Mouse (Mus musculus) layer of hippocampus, adult 9-11 months (tissue): ENCODE data around the gene Palld.

Experiments
- DNase-seq: peaks from one replicate; pipeline ENCODE4 v3.0.0; 2022

The Palld gene

DNA sequence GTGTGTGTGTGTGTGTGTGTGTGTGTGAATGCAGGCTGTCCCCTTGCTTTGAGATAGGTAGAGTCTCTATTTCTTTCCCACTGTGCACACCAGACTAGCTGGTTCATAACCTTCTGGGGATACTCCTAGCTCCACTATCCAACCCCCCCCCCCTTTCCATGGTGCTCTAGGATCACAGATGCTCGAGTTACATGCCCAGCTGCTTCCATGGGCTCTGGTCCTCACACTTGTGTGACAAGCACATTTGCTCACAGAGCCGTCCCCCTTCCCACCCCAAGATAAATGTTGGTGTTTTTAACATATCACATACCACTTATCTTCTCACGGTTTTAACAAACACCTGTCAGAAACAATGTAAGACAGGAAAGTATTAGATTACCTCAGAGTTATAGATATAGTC lies 131.2 kb downstream of the Palld start:
- DNase-seq, result no peak

- DNase-seq, result no peak
Observed at GRCm38 (mm10) chr8:61769340-61769879, 133.1 kb downstream of the Palld start.

DNA sequence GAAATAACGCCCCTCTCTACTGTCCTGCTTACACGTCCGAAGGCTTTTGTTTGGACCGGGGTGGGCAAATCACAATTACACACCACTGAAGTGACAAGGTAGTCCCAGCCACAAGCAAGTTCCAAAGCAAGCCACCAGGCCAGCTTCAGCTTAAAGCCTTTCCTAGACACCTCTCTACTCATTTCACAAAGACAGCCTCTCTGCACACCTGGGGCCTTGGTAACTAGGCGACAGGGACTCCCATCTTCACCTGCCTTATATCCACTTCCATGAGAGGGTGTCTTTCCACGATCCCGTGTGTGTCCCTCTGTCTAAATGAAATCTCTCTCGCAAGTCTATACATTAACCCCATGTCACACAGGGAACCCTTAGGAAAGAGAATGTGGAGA lies 142.3 kb downstream of the Palld start:
- no peak for DNase-seq

DNA sequence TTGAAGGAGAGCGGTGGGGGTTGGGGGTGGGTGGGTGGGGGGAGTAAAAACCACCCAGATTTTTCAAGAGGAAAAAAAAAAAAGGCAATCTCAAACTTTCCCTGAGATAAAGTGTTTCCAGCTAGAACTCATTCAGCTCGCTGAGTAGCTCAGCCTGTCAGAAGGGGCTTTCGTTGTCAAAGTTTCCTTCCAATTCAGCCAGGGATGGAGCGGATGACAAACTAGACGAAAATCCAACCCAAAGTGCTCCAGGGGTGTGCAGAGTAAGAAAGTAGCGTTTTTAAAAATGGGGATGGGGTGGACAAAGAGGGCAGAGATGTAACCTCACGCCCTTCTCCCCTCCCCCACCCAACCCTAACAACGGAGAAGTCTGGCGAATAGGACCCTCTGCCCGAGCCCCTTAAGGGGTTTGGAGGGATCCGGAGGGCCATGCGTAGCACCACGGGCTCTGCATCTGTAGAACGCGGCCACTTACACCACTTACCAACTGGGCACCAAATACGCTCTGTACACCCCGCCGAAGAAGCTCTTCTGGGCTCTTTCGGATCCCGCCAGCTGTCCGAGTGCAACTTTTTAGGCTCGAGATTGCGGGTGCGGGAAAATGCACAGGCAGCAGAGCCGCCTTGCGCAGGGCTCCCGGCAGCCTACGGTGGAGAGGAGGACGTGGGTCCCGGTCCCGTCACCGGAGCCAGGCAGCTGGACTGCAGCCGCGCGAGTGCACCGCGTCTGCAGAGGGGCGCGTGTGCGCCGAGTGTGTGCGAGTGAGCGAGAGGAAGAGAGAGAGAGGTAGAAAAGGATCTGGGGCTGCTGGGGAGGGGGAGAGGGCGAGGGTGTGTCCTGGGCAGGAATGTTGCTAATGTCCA lies 142.9 kb downstream of the Palld start:
- DNase-seq, result no peak

GRCm38 (mm10) chr8:61758686-61759326 lies 143.7 kb downstream of the Palld start:
- DNase-seq, result no peak

DNA sequence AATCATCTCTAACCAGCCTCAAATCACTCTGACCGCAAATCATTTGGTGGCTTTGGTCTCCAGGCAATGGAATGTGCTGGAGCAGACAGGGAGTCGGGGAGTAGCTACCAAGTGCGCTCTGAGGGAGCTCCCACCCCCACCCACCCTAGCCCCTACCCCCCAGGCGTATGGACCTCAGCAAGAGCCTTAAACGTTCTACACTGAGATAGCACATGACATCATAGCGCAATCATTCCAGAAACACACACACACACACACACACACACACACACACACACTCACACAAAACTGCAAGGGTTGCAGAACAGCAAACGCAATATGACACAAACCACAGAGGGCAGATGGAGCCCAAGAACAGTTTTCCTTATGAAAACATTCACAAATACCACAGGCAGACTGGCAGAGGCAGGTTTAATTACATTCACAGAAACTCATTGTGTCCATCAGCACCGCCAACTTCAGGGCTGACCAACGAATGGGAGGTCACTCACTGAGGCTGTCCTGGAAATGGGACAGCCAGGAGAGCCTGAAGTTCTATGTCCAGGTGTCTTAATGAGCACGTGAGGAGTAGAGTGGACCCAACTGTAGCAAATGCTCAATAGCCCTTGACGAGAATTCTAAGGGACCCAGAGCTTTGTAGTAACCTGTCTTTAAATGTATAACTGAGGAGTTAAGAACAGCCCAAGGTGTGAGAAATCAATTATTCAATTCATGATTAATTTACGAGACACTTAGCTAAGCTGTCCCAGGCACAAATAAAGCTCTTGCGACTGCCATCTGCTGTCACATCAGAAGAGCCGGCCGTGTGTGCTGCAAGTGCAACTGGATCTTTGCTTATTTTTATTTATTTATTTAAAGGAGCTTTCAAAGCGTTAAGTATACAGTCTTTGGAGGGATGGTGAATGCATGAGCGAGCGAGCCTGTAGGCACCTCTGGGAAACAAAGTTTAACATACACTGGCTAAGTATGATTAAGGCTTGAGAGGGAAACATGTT lies 145.2 kb downstream of the Palld start:
- DNase-seq, result no peak

- DNase-seq, result no peak
Observed at GRCm38 (mm10) chr8:61755186-61755585, 147.3 kb downstream of the Palld start.

GRCm38 (mm10) chr8:61747070-61747469 lies 155.4 kb downstream of the Palld start:
- no peak for DNase-seq

- DNase-seq, result no peak
Observed at GRCm38 (mm10) chr8:61745181-61745980, 157.1 kb downstream of the Palld start.

GRCm38 (mm10) chr8:61743764-61744562 lies 158.5 kb downstream of the Palld start:
- DNase-seq, result no peak

DNA sequence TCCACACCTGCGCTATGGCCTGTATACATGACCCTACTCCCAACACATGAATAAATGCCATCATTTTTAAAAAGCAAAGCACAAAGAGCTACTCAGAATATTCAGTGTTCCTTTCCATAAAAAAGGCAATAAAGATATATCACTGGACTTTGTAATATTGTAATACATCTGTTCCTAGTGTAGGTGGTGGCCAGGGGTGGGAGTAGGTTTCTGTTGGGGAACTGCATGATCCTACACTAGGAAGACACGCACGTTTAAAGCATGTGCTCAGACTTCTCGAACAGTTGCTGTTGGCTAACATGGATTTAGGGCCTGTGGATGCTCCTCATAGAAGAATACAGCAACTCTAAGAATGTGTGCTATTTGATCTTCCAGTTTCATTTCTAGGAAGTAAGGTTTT lies 165.0 kb downstream of the Palld start:
- no peak for DNase-seq

DNA sequence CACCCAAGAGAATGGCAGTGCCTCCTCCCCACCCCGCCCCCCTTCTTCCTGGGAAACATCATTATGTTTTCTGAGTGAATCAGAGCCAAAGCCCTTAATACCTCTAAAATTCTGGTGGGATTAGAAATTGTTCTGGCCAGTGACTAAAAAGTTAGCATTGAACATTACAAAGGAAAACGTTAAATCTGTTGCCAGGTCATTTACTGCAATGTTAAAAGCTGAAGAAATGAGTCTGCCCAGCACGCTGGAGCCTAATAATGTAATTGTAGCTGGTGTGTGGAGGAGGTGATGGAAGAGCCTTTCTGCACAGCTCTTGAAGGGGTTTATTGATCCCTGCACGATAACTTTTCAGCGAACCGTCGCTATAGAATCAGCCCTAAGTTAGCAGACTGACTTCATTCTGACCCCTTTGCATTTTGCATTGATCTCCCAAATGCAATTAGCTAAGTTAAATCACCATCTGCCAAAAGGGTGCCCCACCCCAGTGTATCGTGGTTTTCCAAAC lies 165.7 kb downstream of the Palld start:
- no peak for DNase-seq

DNA sequence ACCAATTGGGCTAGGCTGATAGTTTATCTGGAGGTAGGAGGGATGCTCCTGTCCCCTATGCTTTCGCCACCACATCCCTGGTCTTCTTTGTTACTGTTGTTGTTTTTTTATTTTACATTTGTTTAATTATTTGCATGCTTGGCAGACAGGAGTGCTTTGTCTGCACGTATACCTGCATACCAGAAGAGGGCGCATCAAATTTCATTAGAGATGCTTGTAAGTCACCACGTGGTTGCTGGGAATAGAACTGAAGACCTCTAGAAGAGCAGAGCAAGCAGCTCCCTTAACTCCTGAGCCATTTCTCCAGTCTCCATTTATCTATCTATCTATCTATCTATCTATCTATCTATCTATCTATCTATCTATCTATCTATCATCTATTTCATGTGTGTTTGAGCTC lies 166.4 kb downstream of the Palld start:
- no peak for DNase-seq

GRCm38 (mm10) chr8:61734164-61734563 lies 168.3 kb downstream of the Palld start:
- no peak for DNase-seq

DNA sequence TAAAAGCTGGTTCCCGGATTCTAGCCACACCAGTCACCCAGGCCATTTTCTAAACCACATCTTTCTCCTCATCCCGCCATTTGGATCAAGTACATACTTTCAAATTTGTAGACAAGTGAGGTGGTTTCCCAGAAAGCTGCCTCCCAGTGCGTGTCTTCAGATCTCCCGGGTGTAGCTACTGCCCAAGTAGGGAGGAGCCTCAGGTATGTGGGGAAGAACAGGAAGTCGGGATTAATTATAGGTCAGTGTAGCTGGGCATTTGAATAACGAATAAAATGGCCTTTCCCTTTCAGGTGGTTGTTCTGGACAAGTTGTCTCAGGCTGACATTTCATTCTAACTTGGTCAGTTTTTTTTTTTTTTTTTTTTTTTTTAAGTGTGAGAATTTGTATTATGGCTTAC lies 170.3 kb downstream of the Palld start:
- DNase-seq, result no peak

DNA sequence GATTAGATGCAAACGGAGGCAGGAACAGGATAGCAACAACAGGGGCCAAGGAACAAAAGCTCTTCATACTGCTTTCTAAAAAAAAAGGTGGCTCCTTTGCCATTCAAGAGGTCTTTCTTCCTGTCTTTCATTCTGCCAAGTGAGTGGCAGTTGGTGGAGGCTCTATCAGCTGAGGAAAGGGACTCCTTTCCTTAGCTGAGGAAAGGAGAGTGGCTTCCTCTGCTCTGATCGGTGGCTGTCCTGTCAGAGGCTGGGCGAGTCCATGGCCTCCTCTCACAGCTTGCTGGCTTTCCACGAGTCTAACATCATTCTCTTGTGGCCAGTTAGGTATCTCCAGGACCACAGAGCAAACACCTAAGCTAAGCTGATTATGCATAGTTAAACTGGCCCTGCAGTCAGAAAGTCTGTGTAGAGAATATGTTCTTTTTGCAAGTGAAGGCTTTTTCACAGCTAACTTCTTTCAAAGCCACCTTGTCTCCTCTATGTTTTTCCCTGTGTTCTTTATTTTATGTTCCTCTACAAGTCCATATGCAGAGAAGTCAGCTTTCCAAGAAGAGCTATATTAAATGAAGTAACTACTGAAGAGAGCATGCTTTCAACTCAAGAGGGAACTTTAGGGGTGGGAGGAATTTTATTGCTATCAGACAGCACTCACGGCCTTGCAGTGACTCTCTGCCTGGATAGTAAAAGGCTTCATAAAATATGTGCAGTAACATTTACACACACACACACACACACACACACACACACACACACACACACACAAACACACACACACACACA lies 171.0 kb downstream of the Palld start:
- no peak for DNase-seq

DNA sequence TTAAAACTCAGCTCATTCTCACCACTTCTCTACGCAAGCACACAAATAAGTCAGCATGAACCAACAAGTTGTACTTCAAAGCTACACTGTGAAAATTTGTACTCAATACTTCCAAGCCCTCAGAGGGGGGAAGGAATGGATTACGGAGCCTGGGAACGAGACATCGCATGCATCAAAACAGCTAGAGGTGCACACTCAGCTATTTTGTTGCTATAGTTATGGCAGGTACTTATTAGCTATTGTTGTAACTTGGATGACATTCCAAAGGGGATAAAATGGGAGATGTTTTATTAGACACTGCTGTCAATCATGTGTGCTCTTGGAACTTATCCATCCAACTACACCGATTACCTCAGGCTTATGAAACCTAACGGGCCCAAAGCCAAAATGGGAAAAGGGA lies 171.8 kb downstream of the Palld start:
- DNase-seq, result no peak

DNA sequence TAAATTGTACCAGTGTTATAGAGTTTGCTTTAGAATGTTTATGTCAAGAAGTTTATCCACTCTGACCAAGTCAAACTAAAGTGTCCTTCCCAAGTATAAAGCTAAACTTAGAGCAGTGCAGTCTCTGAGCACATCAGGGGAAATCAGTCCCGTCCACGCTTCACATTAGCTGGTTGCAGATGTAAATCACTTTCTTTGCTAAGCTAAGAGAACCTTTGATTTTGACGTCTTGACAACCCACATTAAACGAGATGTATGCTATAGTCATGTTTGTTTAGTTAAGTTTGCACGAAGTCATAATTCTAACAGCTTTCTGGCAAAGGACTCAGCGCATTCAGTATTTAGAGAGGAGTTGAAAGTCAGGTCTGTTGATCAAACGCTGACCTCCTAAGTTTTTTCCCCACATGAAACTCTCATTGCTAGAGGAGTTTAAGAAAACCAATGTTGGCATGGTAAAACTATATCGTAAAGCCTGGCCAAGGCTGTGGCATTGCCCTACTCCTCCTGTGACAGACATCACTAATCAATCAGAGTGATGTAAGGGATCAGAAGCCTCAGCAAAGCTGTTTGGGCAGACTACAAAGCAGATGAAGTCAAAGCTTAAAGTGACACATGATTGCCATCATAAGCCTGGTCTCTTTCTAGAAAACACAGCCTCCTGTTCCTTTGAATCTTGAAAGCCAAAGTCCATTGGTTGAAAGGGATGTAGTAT lies 177.0 kb downstream of the Palld start:
- DNase-seq, result no peak

- no peak for DNase-seq
Observed at GRCm38 (mm10) chr8:61722226-61722625, 180.3 kb downstream of the Palld start.
